Mouse (Mus musculus) Patski (cell line): Measurements from ENCODE around the gene Ifnl3. TPM values are rescaled to one million over a fixed set of nuclear protein-coding genes. Genes with fewer than 3 reads are reported as not detected.

Experiments used
- ATAC-seq: fragments of 100-300 bp; one replicate; pipeline ENCODE4 v1.8.0; 2021
- CTCF ChIA-PET: fragments of 350-600 bp; sonication (Branson Sonifier 250); formaldehyde crosslinking; loops from one replicate; lab custom pipeline; 2022; ENCODE audit warnings: inconsistent platforms; lab: Charles Lee
- POLR2A ChIA-PET: fragments of 350-600 bp; sonication (Branson Sonifier 250); formaldehyde crosslinking; loops from one replicate; lab custom pipeline; 2022; ENCODE audit warnings: antibody characterized with exemption, inconsistent platforms; lab: Charles Lee
- DNase-seq: peaks from one replicate; pipeline ENCODE4 v3.0.0-alpha.2; 2011; ENCODE audit warnings: low read depth, low spot score
- H3K27me3 ChIP-seq: fragments of 371-371 bp; one replicate; pipeline ENCODE4 v1.5.1; 2021
- CTCF ChIP-seq: fragments of 100-300 bp; IDR thresholded peaks from one replicate; pipeline ENCODE4 v1.5.1; 2021
- in situ Hi-C: fragments of 300-500 bp; cut with MboI; formaldehyde crosslinking; loops from 3 replicates; pipeline ENCODE4 v1.11.1; 2018; ENCODE audit warnings: low pct_unique_long_range_greater_than_20kb, mixed read lengths
- polyA plus RNA-seq: library from polyadenylated mRNA; unstranded; gene quantifications from one replicate; pipeline ENCODE4 v1.2.3, GENCODE M21; 2021

Ifnl3 gene
- polyA plus RNA-seq, 1 experiment from 2014 or later = not detected

DNA sequence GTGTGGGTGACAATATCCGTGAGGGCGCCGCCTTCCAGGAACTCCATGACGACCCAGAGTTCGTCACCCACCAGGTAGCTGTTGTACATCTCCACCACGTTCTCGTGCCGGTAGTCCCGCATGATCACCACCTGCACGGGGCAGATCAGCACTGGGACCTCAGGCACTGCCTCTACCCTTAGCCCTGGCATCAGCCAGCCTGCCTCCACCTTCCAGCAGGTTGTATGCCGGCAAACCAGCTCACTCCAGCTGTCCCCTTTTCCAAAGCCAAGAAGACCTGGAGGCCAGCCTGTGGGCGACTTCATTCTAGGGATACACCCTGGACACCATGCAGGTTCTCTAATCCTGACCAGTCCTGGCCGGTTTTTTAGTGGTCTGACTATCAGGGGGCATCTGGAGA, 40.3 kb downstream of the Ifnl3 start:
- CTCF ChIA-PET = no interaction called here
- H3K27me3 ChIP-seq = no peaks in the 10 kb centered on the region
- in situ Hi-C loops = no loop called here
- ATAC-seq (no peak), DNase-seq (no peak)
- POLR2A ChIA-PET = interaction anchor here (1.2 kb wide), 1 partner anchor 34 kb away, joined by 4 read pairs; no protein-coding TSS in a partner anchor
- TF ChIP-seq CTCF = no peak

DNA sequence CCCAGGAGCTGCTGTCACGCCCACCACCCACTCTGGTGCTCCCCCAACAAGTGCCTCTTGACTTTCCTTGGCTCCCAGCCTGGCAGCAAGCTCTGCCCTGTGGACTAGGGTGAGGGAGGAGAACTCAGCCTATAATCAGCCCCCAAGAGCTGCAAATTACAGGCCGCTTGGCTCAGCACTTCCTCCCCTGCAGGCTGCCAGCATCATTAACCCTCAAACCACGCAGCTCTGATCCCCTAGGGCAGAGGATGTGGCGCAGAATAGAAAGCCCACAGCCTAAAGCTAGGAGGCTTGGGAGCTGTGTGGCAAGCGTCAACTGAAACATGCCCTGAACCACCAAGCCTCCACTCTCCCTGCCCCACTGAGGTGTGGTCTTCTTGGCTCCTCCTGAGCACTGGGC, 42.8 kb downstream of the Ifnl3 start:
- no peaks in the 10 kb centered on the region for H3K27me3 ChIP-seq
- no peak for TF ChIP-seq CTCF
- POLR2A ChIA-PET = no interaction called here
- in situ Hi-C loops = loop anchor here (5.0 kb wide), 1 partner anchor 37 kb away; no protein-coding TSS in a partner anchor
- DNase-seq (no peak), ATAC-seq (no peak)
- CTCF ChIA-PET = interaction anchor here (1.0 to 1.1 kb wide), 2 partner anchors 36 to 38 kb away, joined by 3 read pairs; no protein-coding TSS in a partner anchor

DNA sequence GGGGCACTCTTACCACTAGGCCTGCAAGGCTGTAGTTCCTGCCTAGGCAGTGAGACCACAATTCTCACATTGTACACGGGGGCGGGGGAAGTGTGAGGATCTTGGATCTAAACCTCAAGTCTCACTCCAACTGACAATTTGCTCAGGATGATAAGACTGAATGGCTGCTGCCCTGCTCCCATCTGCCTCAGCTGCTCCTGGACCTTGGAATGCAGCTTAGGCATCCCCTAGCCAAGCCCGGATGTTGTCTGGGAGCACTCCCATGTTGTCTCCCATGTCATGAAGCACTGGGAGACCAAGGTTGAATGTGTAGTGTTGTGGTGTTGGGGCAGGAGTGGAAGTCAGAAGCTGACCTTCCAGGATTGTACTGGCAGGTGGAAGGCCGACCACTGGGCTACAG, 44.9 kb downstream of the Ifnl3 start:
- TF ChIP-seq CTCF = no peak
- in situ Hi-C loops = loop anchor here (5.0 kb wide), 1 partner anchor 35 kb away; no protein-coding TSS in a partner anchor
- CTCF ChIA-PET = interaction anchor here (2.1 to 3.0 kb wide), 2 partner anchors 34 to 91 kb away, joined by 4 to 18 read pairs; no protein-coding TSS in a partner anchor
- H3K27me3 ChIP-seq = no peaks in the 10 kb centered on the region
- ATAC-seq (no peak), DNase-seq (no peak)
- POLR2A ChIA-PET = no interaction called here

DNA sequence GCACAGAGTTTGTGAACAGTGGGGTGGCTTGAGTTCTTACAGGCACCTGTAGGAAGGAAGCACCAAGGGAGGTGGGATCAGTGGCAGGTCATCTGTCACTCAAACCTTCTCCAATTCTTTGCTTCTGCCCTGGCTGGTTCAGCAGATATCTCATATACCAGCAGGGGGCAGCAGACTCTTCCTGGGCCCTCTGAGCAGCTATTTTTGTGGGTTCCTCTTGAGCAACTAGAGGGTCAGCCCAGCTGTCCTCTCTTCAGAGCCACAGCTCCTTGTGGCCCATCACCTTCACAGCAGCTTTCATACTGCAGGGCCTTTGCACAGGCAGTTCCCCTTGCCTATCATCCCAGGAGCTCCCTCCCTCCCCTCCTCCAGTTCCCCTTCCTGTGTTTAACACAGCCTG, 45.6 kb downstream of the Ifnl3 start:
- DNase-seq (no peak), ATAC-seq (no peak)
- CTCF ChIA-PET = interaction anchor here (0.9 to 3.0 kb wide), 7 partner anchors 9 to 122 kb away, joined by 3 to 18 read pairs (median 4); no protein-coding TSS in a partner anchor
- POLR2A ChIA-PET = interaction anchor here (1.1 kb wide), 1 partner anchor 19 kb away, joined by 3 read pairs; no protein-coding TSS in a partner anchor
- in situ Hi-C loops = loop anchor here (5.0 kb wide), 1 partner anchor 34 kb away; no protein-coding TSS in a partner anchor
- TF ChIP-seq CTCF = no peak
- no peaks in the 10 kb centered on the region for H3K27me3 ChIP-seq

DNA sequence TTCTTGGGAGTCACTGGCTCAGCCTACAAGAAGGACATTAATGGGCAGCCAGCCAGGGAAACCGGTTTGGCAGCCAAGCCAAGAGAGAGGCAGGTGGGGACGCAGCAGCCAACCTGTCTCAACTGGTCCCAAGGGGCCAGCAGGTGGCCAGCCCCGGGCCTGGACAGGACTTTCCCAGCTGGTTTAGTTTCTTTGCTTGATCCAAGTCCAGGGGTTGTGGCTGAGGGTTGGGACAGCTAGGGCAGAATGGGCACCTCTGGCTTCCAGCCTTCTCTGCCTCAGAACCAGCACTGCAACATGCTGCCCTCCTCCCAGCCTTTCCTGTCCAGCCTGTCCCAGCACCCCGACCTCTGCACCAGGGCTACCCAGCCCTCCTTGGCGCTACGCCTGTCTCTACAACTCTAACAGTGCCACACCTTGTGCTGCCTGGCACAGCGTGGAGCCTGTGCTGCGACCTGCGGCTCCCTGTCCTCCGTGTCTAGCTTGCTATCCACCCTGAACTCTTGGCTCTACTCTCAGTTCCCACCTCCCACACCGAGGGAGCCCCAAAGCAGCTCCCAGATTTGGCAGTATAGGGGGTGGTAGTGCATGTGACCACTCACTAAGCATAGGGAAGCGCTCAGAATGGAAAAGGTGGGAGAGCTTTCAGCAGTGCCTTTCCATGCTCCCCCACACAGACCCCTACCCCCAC, 47.8 kb downstream of the Ifnl3 start:
- ChIA-PET POLR2A (interaction anchor here (1.6 kb wide), 1 partner anchor 25 kb away, joined by 8 read pairs; no protein-coding TSS in a partner anchor), CTCF (interaction anchor here (0.8 to 3.2 kb wide), 5 partner anchors 14 to 158 kb away, joined by 3 to 17 read pairs (median 4); no protein-coding TSS in a partner anchor)
- no peaks in the 10 kb centered on the region for H3K27me3 ChIP-seq
- ATAC-seq (no peak), DNase-seq (no peak)
- in situ Hi-C loops = no loop called here
- no peak for TF ChIP-seq CTCF

DNA sequence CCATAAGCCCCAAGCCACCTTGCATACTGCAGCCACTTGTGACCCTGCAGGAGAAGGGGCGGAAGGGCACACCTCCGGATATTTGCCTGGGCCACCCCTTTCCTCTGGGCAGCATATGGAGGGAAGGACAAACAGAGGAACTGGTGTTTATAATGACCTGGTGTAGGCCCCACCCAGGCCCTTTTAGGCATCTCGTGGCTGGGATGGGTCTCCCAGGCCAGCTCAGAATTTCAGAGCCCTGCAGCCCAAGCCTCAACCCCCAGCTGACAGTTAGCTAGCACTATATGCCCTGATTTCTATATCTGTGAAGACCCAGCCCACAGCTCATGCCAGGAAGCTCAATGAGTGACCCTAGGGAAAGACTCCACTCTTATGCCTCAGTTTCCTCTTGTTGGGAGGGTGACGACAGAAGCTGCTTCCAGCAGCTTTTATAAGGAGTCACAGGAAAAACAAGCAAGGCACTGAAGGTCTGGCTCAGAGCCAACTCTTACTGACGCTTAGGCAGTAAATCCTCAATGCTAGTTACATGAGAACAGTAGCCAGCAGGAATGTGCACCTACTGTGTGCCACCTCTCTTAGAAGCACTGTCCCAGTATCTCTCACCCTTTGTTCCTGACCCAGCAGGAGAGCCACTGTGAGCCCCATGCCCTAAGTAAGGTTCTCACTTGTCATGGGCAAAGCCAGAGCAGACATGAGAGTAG, 48.5 kb downstream of the Ifnl3 start:
- DNase-seq = no peak
- POLR2A ChIA-PET = interaction anchor here (1.6 kb wide), 1 partner anchor 24 kb away, joined by 8 read pairs; no protein-coding TSS in a partner anchor
- no peak for ATAC-seq
- H3K27me3 ChIP-seq = no peaks in the 10 kb centered on the region
- CTCF ChIA-PET = interaction anchor here (1.0 to 3.2 kb wide), 4 partner anchors 13 to 30 kb away, joined by 4 to 17 read pairs (median 4); no protein-coding TSS in a partner anchor
- no peak for TF ChIP-seq CTCF
- in situ Hi-C loops = no loop called here

DNA sequence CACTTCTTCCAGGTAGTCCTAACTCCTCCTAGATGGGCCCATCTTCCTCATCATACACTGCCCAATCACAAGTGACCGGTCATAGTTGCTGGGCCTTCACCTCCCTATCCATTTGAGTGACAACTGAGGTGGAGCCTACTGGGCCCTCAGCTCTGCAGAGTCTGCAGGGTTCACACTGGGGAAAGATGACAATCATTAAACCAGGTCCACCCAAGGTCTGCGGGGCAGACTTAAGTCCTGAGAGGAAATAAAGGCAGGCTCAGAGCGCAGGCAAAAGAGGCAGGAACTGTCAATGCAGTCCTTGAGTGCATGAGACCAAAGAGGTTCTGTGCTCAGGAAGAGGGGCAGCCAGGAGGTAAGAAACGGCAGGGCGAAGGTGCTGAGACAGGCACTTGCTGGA, 50.1 kb downstream of the Ifnl3 start:
- in situ Hi-C loops = no loop called here
- no peak for ATAC-seq
- no peaks in the 10 kb centered on the region for H3K27me3 ChIP-seq
- ChIA-PET POLR2A (interaction anchor here (1.2 kb wide), 1 partner anchor 24 kb away, joined by 3 read pairs; no protein-coding TSS in a partner anchor), CTCF (interaction anchor here (3.2 kb wide), 1 partner anchor 29 kb away, joined by 17 read pairs; no protein-coding TSS in a partner anchor)
- TF ChIP-seq CTCF = no peak
- no peak for DNase-seq

DNA sequence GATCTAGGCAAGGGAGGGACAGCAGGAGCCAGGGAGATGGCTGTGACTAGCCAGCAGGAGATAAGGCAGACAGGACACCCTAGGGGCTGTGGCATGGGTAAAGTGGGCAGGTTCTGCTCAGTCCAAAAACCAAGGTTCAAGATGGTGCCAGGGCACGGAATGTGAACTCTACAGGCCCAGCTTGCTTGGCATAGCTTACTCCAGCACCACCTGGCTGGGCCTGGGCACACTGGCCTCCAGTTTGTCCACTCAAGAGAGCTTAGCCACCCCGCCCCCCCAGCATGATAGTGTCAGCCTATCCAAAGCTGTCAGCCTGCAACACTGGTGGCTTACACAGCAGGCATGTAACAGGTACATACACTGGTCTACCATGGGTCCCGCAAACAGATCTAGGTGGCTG, 50.6 kb downstream of the Ifnl3 start:
- DNase-seq (no peak), ATAC-seq (no peak)
- ChIA-PET CTCF (interaction anchor here (1.0 kb wide), 1 partner anchor 18 kb away, joined by 3 read pairs; no protein-coding TSS in a partner anchor), POLR2A (no interaction called here)
- TF ChIP-seq CTCF = no peak
- H3K27me3 ChIP-seq = no peaks in the 10 kb centered on the region
- in situ Hi-C loops = no loop called here

Other genes with a start within 250 kb of the Ifnl3 start
- gene Eid2b, start 245.1 kb upstream of the Ifnl3 start, polyA plus RNA-seq = 11.7 TPM
- not detected for gene Selenov, start 231.7 kb upstream of the Ifnl3 start, polyA plus RNA-seq
- 0.35 TPM for gene Dll3, start 220.6 kb upstream of the Ifnl3 start, polyA plus RNA-seq
- gene Timm50, start 210.8 kb upstream of the Ifnl3 start, polyA plus RNA-seq = 61.7 TPM
- gene Supt5, start 184.1 kb upstream of the Ifnl3 start, polyA plus RNA-seq = 127 TPM
- gene Rps16, start 172.2 kb upstream of the Ifnl3 start, polyA plus RNA-seq = 713 TPM
- 45.3 TPM for gene Plekhg2, start 150.2 kb upstream of the Ifnl3 start, polyA plus RNA-seq
- 90.4 TPM for gene Zfp36, start 142.6 kb upstream of the Ifnl3 start, polyA plus RNA-seq
- 32.4 TPM for gene Med29, start 130.1 kb upstream of the Ifnl3 start, polyA plus RNA-seq
- gene Paf1, start 129.9 kb upstream of the Ifnl3 start, polyA plus RNA-seq = 104 TPM
- 0.58 TPM for gene Gmfg, start 85.4 kb upstream of the Ifnl3 start, polyA plus RNA-seq
- 2.6 TPM for gene Lrfn1, start 70.9 kb upstream of the Ifnl3 start, polyA plus RNA-seq
- not detected for gene Ifnl2, start 12.4 kb upstream of the Ifnl3 start, polyA plus RNA-seq
- not detected for gene Sycn, start 18.0 kb downstream of the Ifnl3 start, polyA plus RNA-seq
- not detected for gene Nccrp1, start 24.4 kb downstream of the Ifnl3 start, polyA plus RNA-seq
- 79.6 TPM for gene Samd4b, start 75.3 kb downstream of the Ifnl3 start, polyA plus RNA-seq
- 49.3 TPM for gene Pak4, start 75.3 kb downstream of the Ifnl3 start, polyA plus RNA-seq
- gene Acp7, start 108.5 kb downstream of the Ifnl3 start, polyA plus RNA-seq = not detected
- gene Fbxo27, start 170.0 kb downstream of the Ifnl3 start, polyA plus RNA-seq = not detected
- gene Fbxo17, start 194.0 kb downstream of the Ifnl3 start, polyA plus RNA-seq = 5.9 TPM
- gene Mrps12, start 219.0 kb downstream of the Ifnl3 start, polyA plus RNA-seq = 65.8 TPM
- 14.8 TPM for gene Sars2, start 219.2 kb downstream of the Ifnl3 start, polyA plus RNA-seq
- gene Ccer2, start 233.3 kb downstream of the Ifnl3 start, polyA plus RNA-seq = not detected
- 103 TPM for gene Sirt2, start 243.9 kb downstream of the Ifnl3 start, polyA plus RNA-seq
- 37.2 TPM for gene Nfkbib, start 244.7 kb downstream of the Ifnl3 start, polyA plus RNA-seq